Mouse (Mus musculus): ENCODE data around the gene 1810009A15Rik. TPM values are rescaled to one million over a fixed set of nuclear protein-coding genes. Genes with fewer than 3 reads are reported as not detected.
A peak's percentile ranks its signal among the peaks of the same experiment; 100 is the strongest.
"Not testable (repeated sequence)": the region's sequence is repeated elsewhere in the genome, so short reads cannot be mapped to it uniquely, and the experiment has no call there.

The 1810009A15Rik gene
- polyA plus RNA-seq, 1 experiment from 2014 or later, result 111 TPM

DNA sequence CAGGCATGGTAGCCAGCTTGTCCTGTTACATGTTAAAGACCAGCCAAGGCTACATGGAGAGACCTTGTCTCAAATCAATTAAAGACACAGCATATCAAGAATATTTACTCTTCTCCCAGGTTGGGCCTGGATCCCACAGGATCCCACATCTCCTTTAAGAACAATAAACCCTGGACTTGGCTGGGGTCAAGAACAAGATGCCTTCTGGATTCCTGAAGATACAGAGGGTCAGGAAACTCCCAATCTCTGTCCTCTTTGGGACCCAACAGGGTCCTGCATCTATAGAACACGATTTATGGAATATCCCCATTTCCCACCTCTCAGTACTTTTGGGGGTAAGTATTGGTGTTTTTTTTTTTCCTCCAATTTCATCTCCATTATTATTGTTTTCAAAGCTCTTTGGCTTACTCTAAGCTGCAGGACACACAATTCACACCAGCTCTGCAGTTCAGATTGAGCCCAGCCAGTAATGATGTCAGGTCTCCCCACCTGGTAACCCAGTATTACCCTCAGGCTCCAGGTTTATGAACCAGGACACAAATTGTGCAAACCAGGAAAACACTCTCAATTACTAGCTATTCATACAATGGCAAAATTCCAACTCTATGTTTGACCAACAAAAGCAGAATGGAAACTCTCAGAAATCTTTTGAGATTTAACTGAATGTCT, 1.6 kb upstream of the 1810009A15Rik start:
- Histone ChIP-seq H3K27ac (replicated peaks; ENCODE audit: low read depth, low read length) (no peak overlapping the region), H3K9ac (replicated peaks; ENCODE audit: low read length) (no peak overlapping the region)

DNA sequence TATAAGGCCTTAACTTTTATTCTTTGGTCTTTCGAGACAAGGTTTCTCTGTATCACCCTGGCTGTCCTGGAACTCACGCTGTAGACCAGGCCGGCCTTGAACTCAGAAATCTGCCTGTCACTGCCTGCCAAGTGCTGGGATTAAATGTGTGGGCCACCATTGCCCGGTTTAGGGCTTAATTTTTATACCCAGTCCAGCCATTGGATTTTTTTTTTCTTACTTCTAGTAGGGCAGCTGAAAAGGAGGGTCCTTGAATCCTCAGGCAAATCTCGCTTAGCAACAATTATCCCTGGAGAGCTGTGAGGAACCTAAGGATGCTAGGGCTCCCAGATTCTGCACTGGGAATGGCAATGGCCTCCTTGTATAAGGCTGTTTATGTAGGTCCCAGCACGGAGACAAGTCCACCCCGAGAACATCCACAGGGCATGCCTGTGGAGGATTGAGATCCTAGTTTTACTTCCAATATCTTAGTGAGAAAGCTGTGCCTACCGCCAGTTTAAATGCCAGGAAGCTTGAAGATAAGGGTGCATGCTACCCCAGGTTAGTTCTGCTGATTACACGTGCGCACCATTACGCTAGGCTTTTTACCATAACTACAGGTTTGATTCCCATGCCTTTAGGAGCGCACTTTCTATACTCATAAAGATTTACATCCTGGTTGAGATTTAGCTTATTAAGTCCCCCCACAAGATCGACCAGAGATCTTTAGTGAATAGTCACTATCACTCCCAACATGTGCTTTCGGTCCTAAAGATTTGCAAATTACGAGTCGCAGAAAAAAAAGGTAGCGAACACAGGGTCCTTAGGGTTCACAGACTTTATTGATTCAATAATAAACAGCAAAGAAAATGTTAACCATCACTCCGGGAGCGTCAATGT, 829 bp upstream of the 1810009A15Rik start:
- peak overlapping the region; percentile 77 for H3K9ac ChIP-seq (replicated peaks; ENCODE audit: low read length)
- peak overlapping the region; percentile 68 for H3K4me2 ChIP-seq (ENCODE audit: low read depth, low read length)
- H3K9me3 ChIP-seq (replicated peaks; ENCODE audit: control insufficient read depth, low read length), result no peaks in the 10 kb centered on the region
- WGBS, result 16% methylated on average over 19 of the region's 19 CpGs
- DNase-seq (ENCODE audit: low spot score) (no peak), ATAC-seq (replicated peaks; ENCODE audit: insufficient number of reproducible peaks, low FRiP score, low TSS enrichment, low read depth) (no peak)
- peak overlapping the region; percentile 60; the same call in 1 of the 2 replicates for H3K27ac ChIP-seq (replicated peaks; ENCODE audit: low read depth, low read length)
- no peaks in the 10 kb centered on the region for H3K27me3 ChIP-seq (ENCODE audit: control insufficient read depth, insufficient read depth, low read length)
- peak overlapping the region; percentile 44 for H3K4me3 ChIP-seq (ENCODE audit: low read depth, low read length)
- no peaks in the 10 kb centered on the region for H3K4me1 ChIP-seq (ENCODE audit: control insufficient read depth, insufficient read depth, low read length)
- peaks cover 4% of the 10 kb centered on the region for H3K36me3 ChIP-seq (replicated peaks; ENCODE audit: control insufficient read depth, insufficient read depth, low read depth, low read length)

More for the DNA sequence above, 1.6 kb upstream of the 1810009A15Rik start:
- H3K27me3 ChIP-seq (ENCODE audit: control insufficient read depth, insufficient read depth, low read length), result no peaks in the 10 kb centered on the region
- WGBS, result 52% methylated on average over 1 of the region's 1 CpGs
- H3K36me3 ChIP-seq (replicated peaks; ENCODE audit: control insufficient read depth, insufficient read depth, low read depth, low read length), result peaks cover 4% of the 10 kb centered on the region
- H3K4me2 ChIP-seq (ENCODE audit: low read depth, low read length), result no peak overlapping the region
- no peak for DNase-seq (ENCODE audit: low spot score)
- no peaks in the 10 kb centered on the region for H3K9me3 ChIP-seq (replicated peaks; ENCODE audit: control insufficient read depth, low read length)
- ATAC-seq (replicated peaks; ENCODE audit: insufficient number of reproducible peaks, low FRiP score, low TSS enrichment, low read depth), result no peak
- no peak overlapping the region for H3K4me3 ChIP-seq (ENCODE audit: low read depth, low read length)
- no peaks in the 10 kb centered on the region for H3K4me1 ChIP-seq (ENCODE audit: control insufficient read depth, insufficient read depth, low read length)

DNA sequence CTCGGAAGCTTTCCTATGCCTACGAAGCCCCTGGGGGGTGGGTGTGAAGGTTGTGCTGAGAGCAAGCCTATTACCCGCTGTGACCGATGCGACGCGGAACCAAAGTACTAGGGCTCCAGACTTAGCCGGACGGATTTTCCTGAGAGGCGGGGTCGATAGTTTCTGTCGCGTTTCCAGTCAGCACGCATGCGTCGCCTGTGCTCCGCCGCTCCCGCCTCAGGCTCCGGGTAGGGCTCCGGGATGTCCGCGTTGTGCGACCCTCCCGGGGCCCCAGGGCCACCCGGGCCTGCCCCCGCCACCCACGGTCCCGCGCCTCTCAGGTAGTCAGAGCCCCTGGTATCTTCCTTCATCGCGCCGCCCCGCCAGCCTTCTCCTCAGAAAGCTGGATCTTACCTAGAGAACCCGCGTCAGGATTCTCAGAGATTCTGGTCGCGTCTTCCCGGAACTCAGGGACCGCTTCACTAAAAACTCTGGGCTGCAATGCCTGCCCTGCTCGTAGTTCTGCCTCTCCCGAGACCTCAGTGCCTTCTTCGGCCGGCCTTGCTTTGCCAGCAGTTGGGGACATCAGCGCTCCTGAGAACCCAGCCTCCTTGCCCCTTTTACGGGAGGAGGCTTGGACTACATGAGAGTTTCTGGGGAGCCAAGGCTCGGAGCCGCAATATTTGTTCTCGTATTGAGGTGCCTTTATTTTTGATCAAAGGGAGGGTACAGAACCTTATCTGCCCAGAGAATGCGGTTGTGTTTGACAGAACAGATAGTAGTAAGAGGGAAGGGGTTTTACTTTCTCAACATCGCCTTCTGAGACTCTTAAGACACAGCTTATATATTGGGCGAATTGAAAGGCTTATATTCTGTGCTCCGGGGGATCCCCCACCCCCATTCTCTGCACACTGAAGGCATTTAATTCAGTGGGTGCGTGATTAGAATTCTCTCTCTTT, 4.4 kb downstream of the 1810009A15Rik start, which contains the start of gene Ints5:
Ints5 (plus strand) TSS at position 177 of the 938 bp plus-strand sequence.
- H3K9ac ChIP-seq (replicated peaks; ENCODE audit: low read length), result peak within 1 kb of the TSS; percentile 95
- peak within 1 kb of the TSS; percentile 74 for H3K4me3 ChIP-seq (ENCODE audit: low read depth, low read length)
- H3K4me1 ChIP-seq (ENCODE audit: control insufficient read depth, insufficient read depth, low read length), result no peaks in the 10 kb centered on the region
- DNase-seq (ENCODE audit: low spot score) (peak; percentile 92), ATAC-seq (replicated peaks; ENCODE audit: insufficient number of reproducible peaks, low FRiP score, low TSS enrichment, low read depth) (peak; percentile 46)
- peaks cover 7% of the 10 kb centered on the region for H3K36me3 ChIP-seq (replicated peaks; ENCODE audit: control insufficient read depth, insufficient read depth, low read depth, low read length)
- peak within 1 kb of the TSS; percentile 63; the same call in 1 of the 2 replicates for H3K27ac ChIP-seq (replicated peaks; ENCODE audit: low read depth, low read length)
- H3K27me3 ChIP-seq (ENCODE audit: control insufficient read depth, insufficient read depth, low read length), result no peaks in the 10 kb centered on the region
- no peaks in the 10 kb centered on the region for H3K9me3 ChIP-seq (replicated peaks; ENCODE audit: control insufficient read depth, low read length)
- H3K4me2 ChIP-seq (ENCODE audit: low read depth, low read length), result peak within 1 kb of the TSS; percentile 75
- WGBS, result 3% methylated on average over 54 of the region's 54 CpGs

DNA sequence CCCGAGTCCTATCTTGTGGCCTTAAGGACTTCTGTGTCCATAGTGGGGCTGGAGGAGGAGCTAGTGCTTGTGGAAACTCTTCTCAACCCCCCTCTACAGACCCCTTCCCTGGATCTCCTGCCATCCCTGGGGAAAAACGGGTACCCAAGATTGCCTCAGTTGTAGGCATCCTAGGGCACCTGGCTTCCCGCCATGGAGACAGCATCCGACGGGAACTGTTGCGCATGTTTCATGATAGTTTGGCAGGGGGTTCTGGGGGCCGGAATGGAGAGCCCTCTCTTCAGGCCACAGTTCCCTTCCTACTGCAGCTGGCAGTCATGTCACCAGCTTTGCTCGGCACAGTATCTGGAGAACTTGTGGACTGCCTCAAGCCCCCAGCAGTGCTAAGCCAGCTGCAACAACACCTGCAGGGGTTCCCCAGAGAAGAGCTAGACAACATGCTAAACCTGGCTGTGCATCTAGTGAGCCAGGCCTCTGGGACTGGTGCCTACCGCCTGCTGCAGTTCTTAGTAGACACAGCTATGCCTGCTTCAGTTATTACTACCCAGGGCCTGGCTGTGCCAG, 6.8 kb downstream of the 1810009A15Rik start:
- 91% methylated on average over 9 of the region's 9 CpGs for WGBS
- H3K4me2 ChIP-seq (ENCODE audit: low read depth, low read length), result no peak overlapping the region
- peaks cover 6% of the 10 kb centered on the region for H3K36me3 ChIP-seq (replicated peaks; ENCODE audit: control insufficient read depth, insufficient read depth, low read depth, low read length)

DNA sequence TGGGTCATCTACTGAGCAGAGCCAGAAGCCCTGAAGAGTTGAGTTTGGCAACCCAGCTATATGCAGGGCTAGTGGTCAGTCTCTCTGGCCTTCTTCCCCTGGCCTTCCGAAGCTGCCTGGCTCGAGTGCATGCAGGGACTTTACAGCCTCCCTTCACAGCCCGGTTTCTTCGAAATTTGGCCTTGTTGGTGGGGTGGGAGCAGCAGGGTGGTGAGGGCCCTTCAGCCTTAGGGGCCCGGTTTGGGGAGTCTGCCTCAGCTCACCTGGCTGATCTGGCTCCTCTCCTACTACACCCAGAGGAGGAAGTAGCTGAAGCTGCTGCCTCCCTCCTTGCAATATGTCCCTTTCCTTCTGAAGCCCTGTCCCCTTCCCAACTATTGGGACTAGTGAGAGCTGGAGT, 7.6 kb downstream of the 1810009A15Rik start:
- WGBS, result 85% methylated on average over 5 of the region's 5 CpGs
- H3K27ac ChIP-seq (replicated peaks; ENCODE audit: low read depth, low read length); ATAC-seq (replicated peaks; ENCODE audit: insufficient number of reproducible peaks, low FRiP score, low TSS enrichment, low read depth); H3K9me3 ChIP-seq (replicated peaks; ENCODE audit: control insufficient read depth, low read length); H3K9ac ChIP-seq (replicated peaks; ENCODE audit: low read length); H3K36me3 ChIP-seq (replicated peaks; ENCODE audit: control insufficient read depth, insufficient read depth, low read depth, low read length); DNase-seq (ENCODE audit: low spot score); H3K4me2 ChIP-seq (ENCODE audit: low read depth, low read length); H3K4me3 ChIP-seq (ENCODE audit: low read depth, low read length); H3K27me3 ChIP-seq (ENCODE audit: control insufficient read depth, insufficient read depth, low read length); H3K4me1 ChIP-seq (ENCODE audit: control insufficient read depth, insufficient read depth, low read length): not testable (repeated sequence)

More for the DNA sequence above, 6.8 kb downstream of the 1810009A15Rik start:
- DNase-seq (ENCODE audit: low spot score) (no peak), ATAC-seq (replicated peaks; ENCODE audit: insufficient number of reproducible peaks, low FRiP score, low TSS enrichment, low read depth) (no peak)
- Histone ChIP-seq H3K4me3 (ENCODE audit: low read depth, low read length) (no peak overlapping the region), H3K4me1 (ENCODE audit: control insufficient read depth, insufficient read depth, low read length) (no peaks in the 10 kb centered on the region), H3K27ac (replicated peaks; ENCODE audit: low read depth, low read length) (no peak overlapping the region), H3K9me3 (replicated peaks; ENCODE audit: control insufficient read depth, low read length) (no peaks in the 10 kb centered on the region), H3K27me3 (ENCODE audit: control insufficient read depth, insufficient read depth, low read length) (no peaks in the 10 kb centered on the region), H3K9ac (replicated peaks; ENCODE audit: low read length) (no peak overlapping the region)

DNA sequence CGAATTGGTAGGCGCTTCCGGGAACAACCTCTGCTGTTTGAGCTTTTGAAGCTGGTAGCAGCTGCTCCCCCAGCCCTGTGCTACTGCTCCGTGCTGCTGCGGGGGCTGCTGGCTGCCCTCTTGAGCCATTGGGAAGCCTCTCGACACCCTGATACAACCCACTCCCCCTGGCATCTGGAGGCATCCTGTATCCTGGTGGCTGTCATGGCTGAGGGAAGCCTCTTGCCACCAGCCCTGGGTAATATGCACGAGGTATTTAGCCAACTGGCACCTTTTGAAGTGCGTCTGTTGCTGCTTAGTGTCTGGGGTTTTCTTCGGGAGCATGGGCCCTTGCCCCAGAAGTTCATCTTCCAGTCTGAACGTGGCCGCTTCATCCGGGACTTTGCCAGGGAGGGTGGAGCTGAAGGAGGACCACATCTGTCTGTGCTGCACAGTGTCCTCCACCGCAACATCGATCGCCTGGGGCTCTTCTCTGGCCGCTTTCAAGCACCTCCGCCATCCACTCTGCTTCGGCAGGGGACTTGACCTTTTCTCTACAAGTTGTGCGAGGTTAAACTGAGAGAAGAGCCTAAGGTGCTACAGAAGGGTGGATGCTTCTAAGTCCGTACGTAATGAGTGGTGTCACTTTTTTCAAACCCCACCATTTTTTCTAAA, 8.7 kb downstream of the 1810009A15Rik start:
- ATAC-seq (replicated peaks; ENCODE audit: insufficient number of reproducible peaks, low FRiP score, low TSS enrichment, low read depth) (peak; percentile 19), DNase-seq (ENCODE audit: low spot score) (peak; percentile 47)
- H3K9me3 ChIP-seq (replicated peaks; ENCODE audit: control insufficient read depth, low read length); H3K36me3 ChIP-seq (replicated peaks; ENCODE audit: control insufficient read depth, insufficient read depth, low read depth, low read length); H3K4me1 ChIP-seq (ENCODE audit: control insufficient read depth, insufficient read depth, low read length); H3K27me3 ChIP-seq (ENCODE audit: control insufficient read depth, insufficient read depth, low read length): not testable (repeated sequence)
- Histone ChIP-seq H3K4me2 (ENCODE audit: low read depth, low read length) (peak overlapping the region; percentile 44), H3K27ac (replicated peaks; ENCODE audit: low read depth, low read length) (peak overlapping the region; percentile 56; the same call in 1 of the 2 replicates), H3K4me3 (ENCODE audit: low read depth, low read length) (peak overlapping the region; percentile 80), H3K9ac (replicated peaks; ENCODE audit: low read length) (peak overlapping the region; percentile 46)
- 22% methylated on average over 21 of the region's 21 CpGs for WGBS

All from embryonic facial prominence, embryonic 11.5 days (tissue).